22 mouse cellular contexts compared by ENCODE assay signal in genomic region chr2:79302398-79302797, GRCm38 (mm10). TPM values are rescaled to one million over a fixed set of nuclear protein-coding genes. Genes with fewer than 3 reads are reported as not detected.
DNase-seq lines count a peak whose midpoint lies in the region; ATAC-seq and TF ChIP-seq lines count a peak whose summit lies in the region.
"Had no signal": no experiment of that assay in that cellular context is flagged by ENCODE, and none has a peak within 500 bp of the region (broad histone marks: within the 10 kb centered on the region; RNA-seq: fewer than 3 reads in every experiment).

No protein-coding gene starts in this region.

- H3K27me3 ChIP-seq in liver, adult 2 months (ENCODE audit: control insufficient read depth, insufficient read depth, low read length), result no peaks in the 10 kb centered on the region
- H3K27me3 ChIP-seq in liver, postnatal 0 days (ENCODE audit: insufficient read depth, low read length), result no peaks in the 10 kb centered on the region
- H3K27me3 ChIP-seq in MEL (ENCODE audit: control insufficient read depth in 1 of 2, insufficient read depth in 2 of 2, low read length in 2 of 2), result no peaks in the 10 kb centered on the region
- H3K27me3 ChIP-seq in midbrain, embryonic 16.5 days (ENCODE audit: control insufficient read depth, insufficient read depth, low read depth, low read length), result no peaks in the 10 kb centered on the region
- no peaks in the 10 kb centered on the region for H3K27me3 ChIP-seq in forebrain, embryonic 14.5 days (replicated peaks; ENCODE audit: control insufficient read depth, insufficient read depth, low read length)
- H3K27me3 ChIP-seq: embryonic facial prominence, embryonic 12.5 days; forebrain, embryonic 13.5 days had no signal

- H3K9me3 ChIP-seq in liver, postnatal 0 days (ENCODE audit: low read length), result no peaks in the 10 kb centered on the region
- H3K9me3 ChIP-seq in MEL (replicated peaks; ENCODE audit: insufficient read depth, low read length), result no peaks in the 10 kb centered on the region
- H3K9me3 ChIP-seq in midbrain, embryonic 16.5 days (replicated peaks; ENCODE audit: control insufficient read depth, low read length, poor library complexity, severe bottlenecking), result no peaks in the 10 kb centered on the region
- H3K9me3 ChIP-seq in forebrain, embryonic 14.5 days (replicated peaks; ENCODE audit: control insufficient read depth, low read length), result no peaks in the 10 kb centered on the region
- H3K9me3 ChIP-seq: embryonic facial prominence, embryonic 10.5 days; embryonic facial prominence, embryonic 12.5 days; forebrain, embryonic 13.5 days; G1E had no signal

- H3K4me2 ChIP-seq in liver, postnatal 0 days (ENCODE audit: low read depth, low read length), result no peak overlapping the region
- no peak overlapping the region for H3K4me2 ChIP-seq in midbrain, embryonic 16.5 days (ENCODE audit: low read length)
- H3K4me2 ChIP-seq in forebrain, embryonic 14.5 days (ENCODE audit: low read length), result no peak overlapping the region
- H3K4me2 ChIP-seq: embryonic facial prominence, embryonic 12.5 days; forebrain, embryonic 13.5 days had no signal

- TF ChIP-seq RAD21 in MEL (IDR thresholded peaks at IDR 0.05; ENCODE audit: low read depth, low read length), result no peak

- no peak for TF ChIP-seq CTCF in liver, adult 2 months (IDR thresholded peaks at IDR 0.05; ENCODE audit: low read depth, low read length)
- TF ChIP-seq CTCF in liver, postnatal 0 days (IDR thresholded peaks at IDR 0.05; ENCODE audit: low read depth), result no peak
- TF ChIP-seq CTCF in MEL (IDR thresholded peaks at IDR 0.05 in 2 of 3, conservative IDR thresholded peaks at IDR 0.05 in 1 of 3; ENCODE audit: control insufficient read depth in 1 of 3, insufficient read depth in 1 of 3, low read depth in 2 of 3, low read length in 3 of 3, poor library complexity in 1 of 3, severe bottlenecking in 1 of 3), result no peak

- H3K27ac ChIP-seq in liver, adult 2 months (replicated peaks; ENCODE audit: insufficient read depth, low read depth, low read length), result no peak overlapping the region
- H3K27ac ChIP-seq in liver, postnatal 0 days (ENCODE audit: low read depth), result no peak overlapping the region
- H3K27ac ChIP-seq in MEL (ENCODE audit: control insufficient read depth, low read depth, low read length), result no peak overlapping the region
- H3K27ac ChIP-seq in midbrain, embryonic 16.5 days (ENCODE audit: low read length), result no peak overlapping the region
- no peak overlapping the region for H3K27ac ChIP-seq in forebrain, embryonic 14.5 days (ENCODE audit: low read depth, low read length)
- H3K27ac ChIP-seq: embryonic facial prominence, embryonic 10.5 days; embryonic facial prominence, embryonic 12.5 days; forebrain, embryonic 13.5 days had no signal

- H3K9ac ChIP-seq in liver, adult 2 months (ENCODE audit: low read depth, low read length), result no peak overlapping the region
- no peak overlapping the region for H3K9ac ChIP-seq in liver, postnatal 0 days (replicated peaks)
- no peak overlapping the region for H3K9ac ChIP-seq in MEL (ENCODE audit: control insufficient read depth, low read depth, low read length, poor library complexity, severe bottlenecking)
- H3K9ac ChIP-seq in midbrain, embryonic 16.5 days (ENCODE audit: low read depth, low read length), result no peak overlapping the region
- H3K9ac ChIP-seq in forebrain, embryonic 14.5 days (ENCODE audit: low read length), result no peak overlapping the region
- H3K9ac ChIP-seq: embryonic facial prominence, embryonic 12.5 days; forebrain, embryonic 13.5 days had no signal

- no peak for TF ChIP-seq EP300 in liver, postnatal 0 days (IDR thresholded peaks at IDR 0.05; ENCODE audit: low read depth)
- no peak for TF ChIP-seq EP300 in MEL (IDR thresholded peaks at IDR 0.05; ENCODE audit: low read depth in 1 of 2, low read length in 2 of 2)

- no peak overlapping the region for H3K4me3 ChIP-seq in liver, adult 2 months (ENCODE audit: insufficient read depth, low read depth, low read length)
- H3K4me3 ChIP-seq in liver, postnatal 0 days (ENCODE audit: low read depth, low read length), result no peak overlapping the region
- no peak overlapping the region for H3K4me3 ChIP-seq in MEL (ENCODE audit: control insufficient read depth in 1 of 2, insufficient read depth in 1 of 2, low read depth in 2 of 2, low read length in 2 of 2)
- H3K4me3 ChIP-seq in midbrain, embryonic 16.5 days (ENCODE audit: low read depth, low read length), result no peak overlapping the region
- H3K4me3 ChIP-seq in forebrain, embryonic 14.5 days (ENCODE audit: low read depth, low read length), result no peak overlapping the region
- H3K4me3 ChIP-seq: embryonic facial prominence, embryonic 10.5 days; embryonic facial prominence, embryonic 12.5 days; forebrain, embryonic 13.5 days had no signal

- no peak for ATAC-seq in liver, postnatal 0 days
- ATAC-seq in activated CD4-positive, CD25-positive, alpha-beta regulatory T cell, adult 4 months, result peak; percentile 48
- ATAC-seq in inflammation-experienced regulatory T-cells, adult 6 months, result peak; percentile 69
- no peak for ATAC-seq in midbrain, embryonic 16.5 days
- no peak for ATAC-seq in forebrain, embryonic 14.5 days
- ATAC-seq: forebrain, embryonic 13.5 days; forebrain, embryonic 16.5 days had no signal

- TF ChIP-seq POLR2A in liver, adult 2 months (IDR thresholded peaks at IDR 0.05; ENCODE audit: extremely low read depth, insufficient read depth, low read length), result no peak
- no peak for TF ChIP-seq POLR2A in MEL (IDR thresholded peaks at IDR 0.05; ENCODE audit: control insufficient read depth in 1 of 2, insufficient read depth in 1 of 2, low read depth in 1 of 2, low read length in 2 of 2, poor library complexity in 1 of 2)

- H3K4me1 ChIP-seq in liver, adult 2 months (ENCODE audit: control insufficient read depth, insufficient read depth, low read length), result no peaks in the 10 kb centered on the region
- H3K4me1 ChIP-seq in liver, postnatal 0 days (ENCODE audit: insufficient read depth), result no peaks in the 10 kb centered on the region
- H3K4me1 ChIP-seq in MEL (ENCODE audit: control insufficient read depth in 1 of 2, insufficient read depth in 2 of 2, low read length in 2 of 2), result no peaks in the 10 kb centered on the region
- H3K4me1 ChIP-seq in midbrain, embryonic 16.5 days (ENCODE audit: control insufficient read depth, insufficient read depth, low read length), result no peaks in the 10 kb centered on the region
- no peaks in the 10 kb centered on the region for H3K4me1 ChIP-seq in forebrain, embryonic 14.5 days (ENCODE audit: control insufficient read depth, insufficient read depth, low read length)
- H3K4me1 ChIP-seq: embryonic facial prominence, embryonic 10.5 days; forebrain, embryonic 13.5 days had no signal

- H3K79me2 ChIP-seq in liver, adult 2 months (ENCODE audit: control insufficient read depth, insufficient read depth, low read length), result no peaks in the 10 kb centered on the region
- H3K79me2 ChIP-seq in MEL (ENCODE audit: control insufficient read depth, insufficient read depth, low read length, poor library complexity), result no peaks in the 10 kb centered on the region

- no peaks in the 10 kb centered on the region for H3K36me3 ChIP-seq in liver, adult 2 months (ENCODE audit: control insufficient read depth, insufficient read depth, low read length)
- peaks cover 22% of the 10 kb centered on the region for H3K36me3 ChIP-seq in liver, postnatal 0 days (replicated peaks; ENCODE audit: insufficient read depth, low read length)
- peaks cover 0 to 51% of the 10 kb centered on the region in 2 experiments; a peak in 3 of 4 replicates for H3K36me3 ChIP-seq in MEL (ENCODE audit: control insufficient read depth in 1 of 2, insufficient read depth in 2 of 2, low read length in 2 of 2)
- H3K36me3 ChIP-seq in midbrain, embryonic 16.5 days (ENCODE audit: control insufficient read depth, insufficient read depth, low read length), result no peaks in the 10 kb centered on the region
- H3K36me3 ChIP-seq in forebrain, embryonic 14.5 days (ENCODE audit: control insufficient read depth, insufficient read depth, low read length), result no peaks in the 10 kb centered on the region
- H3K36me3 ChIP-seq: embryonic facial prominence, embryonic 10.5 days; embryonic facial prominence, embryonic 12.5 days had no signal

- peak; percentile 13 for DNase-seq in liver, adult 2 months (ENCODE audit: extremely low read depth, low read depth, low spot score)
- no peak for DNase-seq in liver, postnatal 0 days
- peak; percentile 30 for DNase-seq in MEL (ENCODE audit: low read depth, low spot score)
- no peak for DNase-seq in frontal cortex, adult 2 months (ENCODE audit: extremely low spot score in 1 of 2, low spot score in 1 of 2)
- no peak for DNase-seq in forebrain, embryonic 14.5 days (ENCODE audit: low spot score)
- DNase-seq: adrenal gland, adult 8-10 months; adrenal gland, postnatal 14 days; adrenal gland, postnatal 36 days; B cell, adult 2 months; cerebellum, adult 11-12 months; cerebellum, adult 2 months; cerebellum, adult 9-10 months; cerebellum, postnatal 10 days; cerebellum, postnatal 25 days had no signal

TF ChIP-seq in MEL, 35 proteins besides CTCF, POLR2A, EP300 and RAD21 (continues in another document):
- TF ChIP-seq USF1 (IDR thresholded peaks at IDR 0.05; ENCODE audit: low read depth, low read length) (peak; percentile 72; the same call in 1 of the 2 replicates), TCF12 (IDR thresholded peaks at IDR 0.05; ENCODE audit: low read depth, low read length) (no peak), TAL1 (IDR thresholded peaks at IDR 0.05; ENCODE audit: low read length) (no peak), USF2 (IDR thresholded peaks at IDR 0.05; ENCODE audit: borderline replicate concordance in 1 of 2, insufficient read depth in 1 of 2, low read depth in 1 of 2, low read length in 2 of 2) (0 out of 4 replicates have a peak, but pooled peaks of 1 of the 2 experiments have one; percentile 13), E2F4 (IDR thresholded peaks at IDR 0.05; ENCODE audit: borderline replicate concordance, low read depth, low read length) (no peak), POLR2AphosphoS2 (IDR thresholded peaks at IDR 0.05; ENCODE audit: low read length) (no peak), MAZ (IDR thresholded peaks at IDR 0.05; ENCODE audit: low read depth, low read length) (no peak), ZC3H11A (IDR thresholded peaks at IDR 0.05; ENCODE audit: low read depth, low read length) (no peak)

RNA-seq across cellular contexts. Expression of gene Itga4, which starts 47.2 kb away (rescaled TPM):
- total RNA-seq in liver, adult 2 months (2014; rRNA removed), result 2.0 and 2.2 TPM in 2 replicates
- polyA plus RNA-seq in liver, adult 2 months (2012; rRNA removed), result 0.21 and 0.48 TPM in 2 replicates
- 8.3 and 10.2 TPM in 2 replicates for polyA plus RNA-seq in liver, postnatal 0 days (2015; fragmentation: Nextera tagmentation; extraction: Ambion mirVana)
- total RNA-seq in MEL (2012; rRNA removed), result 22.7 and 35.5 TPM in 2 replicates
- 10 to 100 TPM; 48.9 to 97.5 TPM for polyA plus RNA-seq in MEL (2012; ENCODE audit: insufficient read depth in 1 of 2, insufficient read length in 2 of 2, low read depth in 1 of 2, low replicate concordance in 2 of 2, missing spikeins in 1 of 2)
- 100 to 1,000 TPM; 154 to 180 TPM for polyA plus RNA-seq in activated CD4-positive, CD25-positive, alpha-beta regulatory T cell, adult 4 months (2017; shearing (Covaris generic))
- polyA plus RNA-seq in inflammation-experienced regulatory T-cells, adult 6 months (2017; shearing (Covaris generic)), result 100 to 1,000 TPM; 202 to 296 (median 279) TPM
- 2.2 and 3.4 TPM in 2 replicates for polyA plus RNA-seq in midbrain, embryonic 16.5 days (2015; fragmentation: Nextera tagmentation; extraction: Ambion mirVana)
- polyA plus RNA-seq in frontal cortex, adult 2 months (2012; rRNA removed), result 3.0 and 4.5 TPM in 2 replicates
- 2.3 and 2.4 TPM in 2 replicates for polyA plus RNA-seq in forebrain, embryonic 14.5 days (2014; fragmentation: Nextera tagmentation; extraction: Ambion mirVana)

Comparison
In these comparisons a context has a peak if more than half of its experiments do, and no peak if none do; other contexts are left out.
1. DNase-seq: peak in liver, adult 2 months (single experiment) and MEL (single experiment); none in liver, postnatal 0 days (single experiment), frontal cortex, adult 2 months (0 of 2) and forebrain, embryonic 14.5 days (single experiment).
2. ATAC-seq: peak in activated CD4-positive, CD25-positive, alpha-beta regulatory T cell, adult 4 months (single experiment) and inflammation-experienced regulatory T-cells, adult 6 months (single experiment); none in liver, postnatal 0 days (single experiment), midbrain, embryonic 16.5 days (single experiment) and forebrain, embryonic 14.5 days (single experiment).